Mouse (Mus musculus): ENCODE measurements around the gene Eif2d.
"Not testable (repeated sequence)": the region's sequence is repeated elsewhere in the genome, so short reads cannot be mapped to it uniquely, and the experiment has no call there.

Gene Eif2d

GRCm38 (mm10) chr1:131139102-131140095 lies 13.6 kb upstream of the Eif2d start:
- no peak for DNase-seq (ENCODE audit: low spot score)

GRCm38 (mm10) chr1:131141449-131141848 lies 11.5 kb upstream of the Eif2d start:
- DNase-seq (ENCODE audit: low spot score): no peak

- DNase-seq (ENCODE audit: low spot score): no peak
Measured at GRCm38 (mm10) chr1:131142472-131142871, 10.5 kb upstream of the Eif2d start.

- DNase-seq (ENCODE audit: low spot score): not testable (repeated sequence)
Measured at GRCm38 (mm10) chr1:131145222-131145621, 7.8 kb upstream of the Eif2d start.

GRCm38 (mm10) chr1:131146181-131146614 lies 6.8 kb upstream of the Eif2d start:
- DNase-seq (ENCODE audit: low spot score): no peak

- no peak for DNase-seq (ENCODE audit: low spot score)
Measured at GRCm38 (mm10) chr1:131149496-131149895, 3.5 kb upstream of the Eif2d start.

- DNase-seq (ENCODE audit: low spot score): peak; percentile 76
Measured at GRCm38 (mm10) chr1:131155456-131155855, 2.5 kb downstream of the Eif2d start.

GRCm38 (mm10) chr1:131159573-131160327 lies 6.8 kb downstream of the Eif2d start:
- DNase-seq (ENCODE audit: low spot score): not testable (repeated sequence)

GRCm38 (mm10) chr1:131161091-131161490 lies 8.1 kb downstream of the Eif2d start:
- no peak for DNase-seq (ENCODE audit: low spot score)

- no peak for DNase-seq (ENCODE audit: low spot score)
Measured at GRCm38 (mm10) chr1:131164427-131164826, 11.4 kb downstream of the Eif2d start.

- no peak for DNase-seq (ENCODE audit: low spot score)
Measured at GRCm38 (mm10) chr1:131167612-131168011, 14.6 kb downstream of the Eif2d start.

GRCm38 (mm10) chr1:131173001-131173400 lies 20.0 kb downstream of the Eif2d start:
- no peak for DNase-seq (ENCODE audit: low spot score)

GRCm38 (mm10) chr1:131173809-131174208 lies 20.8 kb downstream of the Eif2d start:
- no peak for DNase-seq (ENCODE audit: low spot score)

GRCm38 (mm10) chr1:131174299-131174861 lies 21.4 kb downstream of the Eif2d start:
- no peak for DNase-seq (ENCODE audit: low spot score)

- DNase-seq (ENCODE audit: low spot score): no peak
Measured at GRCm38 (mm10) chr1:131175189-131175588, 22.2 kb downstream of the Eif2d start.

GRCm38 (mm10) chr1:131175819-131176218 lies 22.8 kb downstream of the Eif2d start:
- no peak for DNase-seq (ENCODE audit: low spot score)

- DNase-seq (ENCODE audit: low spot score): no peak
Measured at GRCm38 (mm10) chr1:131177249-131177648, 24.3 kb downstream of the Eif2d start.

GRCm38 (mm10) chr1:131178083-131178482 lies 25.1 kb downstream of the Eif2d start:
- no peak for DNase-seq (ENCODE audit: low spot score)

- no peak for DNase-seq (ENCODE audit: low spot score)
Measured at GRCm38 (mm10) chr1:131180386-131180785, 27.4 kb downstream of the Eif2d start.

GRCm38 (mm10) chr1:131181642-131182527 lies 28.9 kb downstream of the Eif2d start:
- DNase-seq (ENCODE audit: low spot score): peak; percentile 88

- DNase-seq (ENCODE audit: low spot score): no peak
Measured at GRCm38 (mm10) chr1:131183201-131183600, 30.2 kb downstream of the Eif2d start.
